Mouse (Mus musculus): ENCODE data around the gene Clnk.

Gene Clnk

DNA sequence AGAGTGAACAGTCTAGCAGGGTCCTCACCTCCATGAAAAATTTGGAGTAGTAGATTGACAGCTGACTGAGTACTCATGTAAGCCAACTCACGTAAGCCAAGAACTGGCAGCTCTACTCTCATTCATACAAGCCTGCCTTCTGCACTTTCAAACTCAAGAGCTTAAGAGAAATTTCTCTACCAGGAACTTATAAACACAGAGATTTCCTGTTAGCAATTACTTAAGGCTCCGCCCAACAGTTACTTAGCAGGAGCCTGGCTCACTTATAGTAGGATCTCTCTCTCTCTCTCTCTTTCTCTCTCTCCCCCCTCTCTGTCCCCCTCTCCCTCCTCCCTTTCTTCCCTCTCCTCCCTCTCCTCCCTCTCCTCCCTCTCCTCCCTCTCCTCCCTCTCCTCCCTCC is 32.3 kb downstream of the Clnk start:
- Histone ChIP-seq H3K4me3 (replicated peaks; ENCODE audit: low read length) (no peak overlapping the region), H3K27me3 (ENCODE audit: insufficient read depth, low read length) (no peaks in the 10 kb centered on the region), H3K36me3 (ENCODE audit: insufficient read depth, low read length) (no peaks in the 10 kb centered on the region), H3K4me1 (replicated peaks; ENCODE audit: low read depth, low read length) (no peaks in the 10 kb centered on the region), H3K9me3 (ENCODE audit: low read length) (peaks cover 11% of the 10 kb centered on the region)
- TF ChIP-seq NANOG (IDR thresholded peaks at IDR 0.05; ENCODE audit: borderline replicate concordance, low read length) (no peak), CTCF (conservative IDR thresholded peaks at IDR 0.05; ENCODE audit: low read length) (no peak), POU5F1 (IDR thresholded peaks at IDR 0.05; ENCODE audit: borderline replicate concordance, low read length) (no peak)

DNA sequence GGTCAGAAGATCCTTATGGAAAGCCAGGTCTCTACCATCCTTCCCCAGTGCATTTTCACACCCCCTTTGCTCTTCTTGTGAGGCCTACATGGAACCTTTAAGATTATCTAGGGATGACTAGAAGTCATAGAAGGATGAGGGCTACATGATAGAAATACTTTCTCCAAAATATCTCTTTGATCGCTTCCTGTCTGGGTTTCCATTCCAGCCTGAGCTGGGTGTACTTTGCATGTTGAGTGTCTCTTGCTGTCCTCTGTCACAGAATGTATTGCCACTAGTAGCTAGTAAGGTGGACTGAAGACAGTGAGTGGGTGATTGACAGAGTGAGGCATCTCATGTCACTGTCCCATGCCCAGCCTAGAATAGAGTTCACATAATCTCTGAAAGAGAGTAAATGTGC is 36.6 kb downstream of the Clnk start:
- TF ChIP-seq CTCF (conservative IDR thresholded peaks at IDR 0.05; ENCODE audit: low read length) (no peak), NANOG (IDR thresholded peaks at IDR 0.05; ENCODE audit: borderline replicate concordance, low read length) (no peak), POU5F1 (IDR thresholded peaks at IDR 0.05; ENCODE audit: borderline replicate concordance, low read length) (no peak)
- H3K27me3 ChIP-seq (ENCODE audit: insufficient read depth, low read length), result no peaks in the 10 kb centered on the region
- no peak overlapping the region for H3K4me3 ChIP-seq (replicated peaks; ENCODE audit: low read length)
- H3K36me3 ChIP-seq (ENCODE audit: insufficient read depth, low read length), result no peaks in the 10 kb centered on the region
- no peaks in the 10 kb centered on the region for H3K4me1 ChIP-seq (replicated peaks; ENCODE audit: low read depth, low read length)
- peaks cover 15% of the 10 kb centered on the region for H3K9me3 ChIP-seq (ENCODE audit: low read length)

DNA sequence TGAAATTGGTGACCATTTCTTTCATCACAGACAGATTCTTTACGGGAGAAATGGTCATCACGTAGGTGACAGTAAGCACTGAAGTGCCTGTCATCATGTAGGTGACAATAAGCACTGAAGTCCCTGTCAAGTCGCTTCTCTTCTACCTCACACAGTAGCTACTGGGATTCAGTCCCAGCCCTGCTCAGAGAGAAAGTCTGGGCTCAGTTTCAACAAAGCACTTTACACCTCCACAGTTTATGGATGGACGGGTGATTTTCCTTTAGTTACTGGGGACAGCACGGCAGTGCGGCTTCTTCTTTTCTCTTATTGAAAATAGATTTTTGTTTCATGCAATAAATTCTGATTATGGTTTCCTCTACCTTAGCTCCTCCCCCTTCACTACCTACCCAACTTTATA is 49.3 kb downstream of the Clnk start:
- TF ChIP-seq CTCF (conservative IDR thresholded peaks at IDR 0.05; ENCODE audit: low read length), result no peak
- TF ChIP-seq POU5F1 (IDR thresholded peaks at IDR 0.05; ENCODE audit: borderline replicate concordance, low read length), result no peak
- TF ChIP-seq NANOG (IDR thresholded peaks at IDR 0.05; ENCODE audit: borderline replicate concordance, low read length), result no peak

DNA sequence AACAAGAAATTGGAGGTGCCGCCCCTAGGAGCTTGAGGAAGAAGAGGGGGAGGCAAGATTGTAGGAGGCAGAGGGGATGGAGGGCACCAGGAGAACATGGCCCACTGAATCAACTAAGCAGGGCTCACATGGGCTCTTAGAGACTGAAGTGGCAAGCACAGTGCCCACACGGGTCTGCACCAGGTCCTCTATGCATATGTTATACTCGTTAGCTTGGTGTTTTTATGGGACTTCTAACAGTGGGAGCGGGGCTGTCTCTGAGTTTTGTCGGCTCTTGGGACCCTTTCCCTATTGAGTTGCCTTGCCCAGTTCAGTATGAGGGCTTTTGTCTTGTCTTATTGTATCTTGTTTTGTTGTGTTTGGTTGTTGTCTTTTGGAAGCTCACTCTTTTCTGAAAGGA is 50.0 kb downstream of the Clnk start:
- H3K4me1 ChIP-seq (replicated peaks; ENCODE audit: low read depth, low read length), result peaks cover 15% of the 10 kb centered on the region
- H3K4me3 ChIP-seq (replicated peaks; ENCODE audit: low read length), result no peak overlapping the region
- no peak for TF ChIP-seq POU5F1 (IDR thresholded peaks at IDR 0.05; ENCODE audit: borderline replicate concordance, low read length)
- TF ChIP-seq NANOG (IDR thresholded peaks at IDR 0.05; ENCODE audit: borderline replicate concordance, low read length), result no peak
- TF ChIP-seq CTCF (conservative IDR thresholded peaks at IDR 0.05; ENCODE audit: low read length), result no peak
- no peaks in the 10 kb centered on the region for H3K9me3 ChIP-seq (ENCODE audit: low read length)
- no peaks in the 10 kb centered on the region for H3K36me3 ChIP-seq (ENCODE audit: insufficient read depth, low read length)
- no peaks in the 10 kb centered on the region for H3K27me3 ChIP-seq (ENCODE audit: insufficient read depth, low read length)

More for the DNA sequence above, 49.3 kb downstream of the Clnk start:
- Histone ChIP-seq H3K9me3 (ENCODE audit: low read length) (no peaks in the 10 kb centered on the region), H3K36me3 (ENCODE audit: insufficient read depth, low read length) (no peaks in the 10 kb centered on the region), H3K4me3 (replicated peaks; ENCODE audit: low read length) (no peak overlapping the region), H3K27me3 (ENCODE audit: insufficient read depth, low read length) (no peaks in the 10 kb centered on the region), H3K4me1 (replicated peaks; ENCODE audit: low read depth, low read length) (peaks cover 15% of the 10 kb centered on the region)

DNA sequence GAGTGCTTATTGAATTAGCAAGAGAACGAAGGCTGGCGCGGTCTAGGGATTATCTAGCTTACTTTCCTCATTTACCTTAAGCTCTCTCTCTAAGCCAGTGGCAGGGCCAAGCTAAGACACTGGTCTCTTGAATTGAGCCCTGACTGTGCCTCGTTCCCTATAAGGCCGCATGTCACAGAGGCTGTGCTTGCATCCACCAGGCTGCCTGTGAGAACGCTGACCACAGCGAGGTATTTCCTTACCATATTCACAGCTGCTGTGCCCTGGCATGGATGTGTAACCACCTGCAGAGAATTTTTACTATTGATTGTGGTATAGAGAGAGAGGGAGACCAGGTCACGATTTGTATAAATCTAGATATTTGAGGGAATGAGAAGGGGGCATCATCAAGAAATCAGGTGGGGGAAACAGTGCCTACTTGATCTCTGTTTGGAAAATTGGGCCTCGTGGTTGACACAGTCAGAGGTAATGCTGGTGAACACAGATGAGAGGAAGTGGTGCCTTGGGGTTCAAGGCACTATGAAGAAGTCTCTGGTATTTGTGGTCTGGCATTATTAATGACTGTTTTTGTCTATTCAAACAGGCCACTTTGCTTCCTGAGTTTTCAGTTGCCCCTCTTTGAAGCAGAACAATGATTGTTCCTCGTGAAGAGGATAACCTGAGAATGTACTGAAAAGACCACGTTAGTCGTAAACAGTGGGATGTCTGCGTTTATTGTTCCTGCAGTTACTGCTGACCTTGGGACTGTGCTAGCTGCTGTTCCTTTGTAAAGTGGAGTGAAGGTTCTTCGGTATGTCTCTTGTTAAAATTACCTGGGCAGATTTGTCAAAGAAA is 52.3 kb downstream of the Clnk start:
- Histone ChIP-seq H3K4me3 (replicated peaks; ENCODE audit: low read length) (no peak overlapping the region), H3K27me3 (ENCODE audit: insufficient read depth, low read length) (no peaks in the 10 kb centered on the region), H3K9me3 (ENCODE audit: low read length) (no peaks in the 10 kb centered on the region), H3K4me1 (replicated peaks; ENCODE audit: low read depth, low read length) (peaks cover 15% of the 10 kb centered on the region), H3K36me3 (ENCODE audit: insufficient read depth, low read length) (no peaks in the 10 kb centered on the region)
- TF ChIP-seq CTCF (conservative IDR thresholded peaks at IDR 0.05; ENCODE audit: low read length) (no peak), NANOG (IDR thresholded peaks at IDR 0.05; ENCODE audit: borderline replicate concordance, low read length) (peak; percentile 95), POU5F1 (IDR thresholded peaks at IDR 0.05; ENCODE audit: borderline replicate concordance, low read length) (no peak)

DNA sequence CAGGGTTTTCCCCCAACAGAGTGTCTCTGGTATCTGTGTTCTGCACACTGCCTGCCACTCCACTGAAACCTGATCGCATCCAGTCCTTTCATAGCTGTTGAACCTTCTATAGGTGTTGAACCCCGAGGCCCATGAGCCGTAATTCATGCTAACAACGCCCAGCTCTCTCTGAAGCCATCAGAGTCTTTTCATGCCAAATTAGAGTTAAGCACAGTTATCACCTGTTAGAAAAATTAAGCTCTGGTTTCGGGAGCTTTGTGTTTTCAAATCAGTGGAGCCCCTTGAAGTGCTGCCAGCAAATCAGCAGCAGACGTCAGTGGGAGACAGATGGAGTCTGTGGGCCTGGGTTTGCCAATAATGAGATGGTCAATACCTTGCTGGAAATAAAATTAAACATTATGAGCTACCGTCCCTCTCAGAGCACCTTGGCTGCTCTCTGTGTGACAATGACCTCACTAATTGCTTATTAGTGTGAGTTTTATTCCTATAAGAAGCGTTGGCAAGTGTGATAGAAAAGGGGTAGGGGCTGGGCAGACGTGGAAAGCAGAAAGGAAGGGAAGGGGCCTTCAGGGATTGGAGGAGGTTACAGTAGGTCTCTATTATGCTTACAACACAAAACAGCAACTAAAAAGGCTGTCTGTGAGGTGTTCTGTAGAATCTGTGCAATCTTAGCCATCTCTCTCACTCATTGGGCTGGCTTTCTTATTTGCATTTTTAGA is 63.1 kb downstream of the Clnk start:
- no peaks in the 10 kb centered on the region for H3K27me3 ChIP-seq (ENCODE audit: insufficient read depth, low read length)
- TF ChIP-seq POU5F1 (IDR thresholded peaks at IDR 0.05; ENCODE audit: borderline replicate concordance, low read length) (no peak), NANOG (IDR thresholded peaks at IDR 0.05; ENCODE audit: borderline replicate concordance, low read length) (no peak), CTCF (conservative IDR thresholded peaks at IDR 0.05; ENCODE audit: low read length) (no peak)
- H3K4me3 ChIP-seq (replicated peaks; ENCODE audit: low read length), result no peak overlapping the region
- H3K4me1 ChIP-seq (replicated peaks; ENCODE audit: low read depth, low read length), result no peaks in the 10 kb centered on the region
- H3K9me3 ChIP-seq (ENCODE audit: low read length), result 0 out of 2 replicates have a peak, but pooled peaks cover 4% of the 10 kb centered on the region
- no peaks in the 10 kb centered on the region for H3K36me3 ChIP-seq (ENCODE audit: insufficient read depth, low read length)

DNA sequence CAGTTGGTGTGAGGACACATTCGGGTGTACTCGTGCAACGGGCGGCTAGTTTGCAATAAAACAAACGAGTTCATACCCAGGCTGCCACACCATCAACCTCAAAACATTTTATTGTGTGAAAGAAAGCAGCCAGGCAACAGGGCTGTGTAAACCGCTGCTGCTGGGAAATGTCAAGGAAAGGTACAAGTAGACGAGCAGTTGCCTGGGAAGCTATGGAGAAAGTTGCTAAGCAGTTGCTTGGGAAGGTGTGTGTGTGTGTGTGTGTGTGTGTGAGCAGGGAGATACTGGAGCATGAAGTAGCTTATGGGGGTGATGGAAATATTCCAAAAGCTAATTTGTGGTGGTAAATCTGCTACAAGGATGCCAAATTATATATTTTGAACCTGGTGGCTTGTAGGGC is 63.7 kb downstream of the Clnk start:
- Histone ChIP-seq H3K9me3 (ENCODE audit: low read length) (0 out of 2 replicates have a peak, but pooled peaks cover 4% of the 10 kb centered on the region), H3K36me3 (ENCODE audit: insufficient read depth, low read length) (no peaks in the 10 kb centered on the region), H3K27me3 (ENCODE audit: insufficient read depth, low read length) (no peaks in the 10 kb centered on the region), H3K4me1 (replicated peaks; ENCODE audit: low read depth, low read length) (no peaks in the 10 kb centered on the region), H3K4me3 (replicated peaks; ENCODE audit: low read length) (no peak overlapping the region)
- TF ChIP-seq CTCF (conservative IDR thresholded peaks at IDR 0.05; ENCODE audit: low read length), result no peak

DNA sequence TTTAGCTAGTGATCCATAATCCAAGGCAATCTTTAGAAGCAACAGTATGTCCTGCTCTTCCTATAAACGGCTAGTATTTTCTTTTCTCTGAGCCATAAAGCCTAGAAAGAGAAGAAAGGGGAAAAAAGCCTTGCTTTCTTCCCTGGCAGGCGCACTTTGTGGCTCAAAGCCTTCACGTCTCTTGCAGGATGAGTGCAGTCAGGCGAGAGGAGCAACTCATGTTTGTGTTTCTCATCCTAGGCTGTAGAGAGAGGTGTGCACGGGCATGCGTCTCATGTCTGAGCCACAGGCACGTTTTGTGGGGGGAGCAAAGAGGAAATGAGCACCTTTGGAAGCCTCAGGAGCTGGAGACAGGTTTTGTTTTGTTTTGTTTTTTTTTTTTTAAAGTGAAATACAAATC is 64.2 kb downstream of the Clnk start:
- Histone ChIP-seq H3K9me3 (ENCODE audit: low read length) (0 out of 2 replicates have a peak, but pooled peaks cover 4% of the 10 kb centered on the region), H3K4me1 (replicated peaks; ENCODE audit: low read depth, low read length) (no peaks in the 10 kb centered on the region), H3K4me3 (replicated peaks; ENCODE audit: low read length) (no peak overlapping the region), H3K27me3 (ENCODE audit: insufficient read depth, low read length) (no peaks in the 10 kb centered on the region), H3K36me3 (ENCODE audit: insufficient read depth, low read length) (no peaks in the 10 kb centered on the region)
- TF ChIP-seq POU5F1 (IDR thresholded peaks at IDR 0.05; ENCODE audit: borderline replicate concordance, low read length) (no peak), CTCF (conservative IDR thresholded peaks at IDR 0.05; ENCODE audit: low read length) (no peak), NANOG (IDR thresholded peaks at IDR 0.05; ENCODE audit: borderline replicate concordance, low read length) (no peak)

Data from E14TG2a.4 (cell line).